7 mouse cellular contexts compared by ENCODE assay signal in the genomic region with DNA sequence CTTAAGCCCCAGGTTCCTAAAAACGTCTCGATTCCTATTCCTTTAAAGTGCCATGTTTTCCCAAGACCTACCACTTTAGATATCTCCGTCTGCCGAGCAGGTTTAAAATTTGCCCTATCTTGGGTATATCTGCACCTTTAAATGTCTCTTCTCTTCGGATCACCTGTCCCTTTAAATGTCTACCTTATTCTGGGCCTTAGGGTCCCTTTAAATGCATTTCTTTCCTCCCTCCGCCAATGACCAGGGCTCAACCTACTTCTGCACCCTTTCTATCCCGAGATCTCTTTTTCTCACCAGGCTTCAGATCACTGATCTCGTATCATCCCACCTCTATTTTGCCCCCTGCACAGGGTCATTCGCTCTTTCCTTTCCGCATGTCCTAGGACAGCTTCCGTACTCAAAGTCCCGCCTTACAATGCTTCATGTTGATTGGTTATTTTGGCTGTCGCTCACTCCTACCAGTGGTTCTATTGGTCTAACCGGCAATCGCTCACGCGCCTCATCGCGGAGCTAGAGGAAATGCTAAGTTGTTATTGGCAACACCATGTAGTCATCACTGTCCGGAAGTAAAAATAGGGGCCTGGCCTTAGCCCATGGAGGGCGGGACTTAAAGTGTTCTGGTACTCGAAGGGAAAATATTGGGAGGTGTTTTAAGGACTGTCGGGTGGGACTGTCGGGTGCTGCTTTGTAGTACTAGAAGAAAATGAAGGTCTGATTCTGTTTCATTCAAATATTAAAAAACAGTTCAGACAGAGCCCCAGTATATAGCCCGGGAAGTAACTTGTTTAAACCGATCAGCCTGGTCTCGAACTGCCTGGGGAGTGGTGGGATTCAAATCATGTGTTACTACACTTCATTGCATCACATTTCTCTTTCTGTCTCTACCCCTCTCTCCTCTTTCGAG. TPM values are rescaled to one million over a fixed set of nuclear protein-coding genes. Genes with fewer than 3 reads are reported as not detected.
A peak's percentile ranks its signal among the peaks of the same experiment; 100 is the strongest.
DNase-seq lines count a peak whose midpoint lies in the region; ATAC-seq lines count a peak whose summit lies in the region.

A gene (minus strand): TSS at position 381 of the 904 bp plus-strand sequence.

- intact Hi-C loops in gastrocnemius, postnatal 36 days (cut with DNase I) = no loop called here
- intact Hi-C loops in left cerebral cortex, postnatal 25 days (cut with DNase I) = no loop called here

- H3K27ac ChIP-seq in intestine, embryonic 15.5 days = peak within 1 kb of the TSS; percentile 6; the same call in 1 of the 2 replicates
- H3K27ac ChIP-seq in midbrain, embryonic 10.5 days (replicated peaks) = peak within 1 kb of the TSS; percentile 74

- 0 out of 2 replicates have a peak, but pooled peaks cover 6% of the 10 kb centered on the region for H3K4me1 ChIP-seq in intestine, embryonic 15.5 days (replicated peaks)
- peaks cover 23% of the 10 kb centered on the region for H3K4me1 ChIP-seq in midbrain, embryonic 10.5 days

- DNase-seq in adrenal gland, adult 2 months = peak; percentile 99
- peak; percentile 99 for DNase-seq in embryo, embryonic 11.5 days (ENCODE audit: low read depth, low spot score)
- peak; percentile 94 to 97 for DNase-seq in gastrocnemius, postnatal 36 days
- peak; percentile 100 for DNase-seq in left cerebral cortex, postnatal 25 days (ENCODE audit: low spot score in 2 of 2)
- peak; percentile 95 for DNase-seq in midbrain, embryonic 10.5 days (ENCODE audit: low spot score)
- peak; percentile 95 for DNase-seq in right cerebral cortex, postnatal 4 days

- ATAC-seq in intestine, embryonic 15.5 days = peak; percentile 99

- peak within 1 kb of the TSS; percentile 63 for H3K4me2 ChIP-seq in intestine, embryonic 15.5 days (replicated peaks)

- WGBS in intestine, embryonic 15.5 days = 5% methylated on average over 28 of the region's 28 CpGs
- 6% methylated on average over 28 of the region's 28 CpGs for WGBS in midbrain, embryonic 10.5 days

- peaks cover 30% of the 10 kb centered on the region for H3K36me3 ChIP-seq in intestine, embryonic 15.5 days
- H3K36me3 ChIP-seq in midbrain, embryonic 10.5 days = peaks cover 61% of the 10 kb centered on the region

- H3K27me3 ChIP-seq in intestine, embryonic 15.5 days (replicated peaks) = no peaks in the 10 kb centered on the region
- H3K27me3 ChIP-seq in midbrain, embryonic 10.5 days (ENCODE audit: low read depth, poor library complexity, severe bottlenecking) = no peaks in the 10 kb centered on the region

- no peaks in the 10 kb centered on the region for H3K9me3 ChIP-seq in intestine, embryonic 15.5 days
- H3K9me3 ChIP-seq in midbrain, embryonic 10.5 days (replicated peaks) = no peaks in the 10 kb centered on the region

- peak within 1 kb of the TSS; percentile 33 for H3K9ac ChIP-seq in intestine, embryonic 15.5 days

- peak within 1 kb of the TSS; percentile 45 for H3K4me3 ChIP-seq in intestine, embryonic 15.5 days (replicated peaks)
- peak within 1 kb of the TSS; percentile 65 for H3K4me3 ChIP-seq in midbrain, embryonic 10.5 days

RNA-seq across cellular contexts. Expression of the gene that starts here (rescaled TPM):
- total RNA-seq in adrenal gland, adult 2 months (2021) = 10 to 100 TPM; 32.2 to 50.7 TPM
- 33.2 and 45.2 TPM in 2 replicates for polyA plus RNA-seq in adrenal gland, adult 2 months (2012; rRNA removed)
- total RNA-seq in gastrocnemius, postnatal 36 days (2021) = 10 to 100 TPM; 36.7 to 43.6 TPM
- polyA plus RNA-seq in intestine, embryonic 15.5 days (2015; fragmentation: Nextera tagmentation; extraction: Ambion mirVana) = 32.9 and 33.3 TPM in 2 replicates
- total RNA-seq in left cerebral cortex, postnatal 25 days (2021) = 10 to 100 TPM; 32.6 to 32.9 TPM
- polyA plus RNA-seq in midbrain, embryonic 10.5 days (2016; fragmentation: Nextera tagmentation; extraction: Ambion mirVana) = 27.9 and 34.2 TPM in 2 replicates

Comparison
In these comparisons a context has a peak if more than half of its experiments do, and no peak if none do; other contexts are left out.
1. Peak in every context shown above with its lines: DNase-seq, ATAC-seq, H3K4me3 ChIP-seq and H3K27ac ChIP-seq.